Mouse (Mus musculus): ENCODE measurements at regions not wholly inside any gene's neighbourhood (a gene's known extent, or its start where the extent isn't known, plus 50 kb on each side); places are given as distances from the start of the nearest gene placed in this dataset.

- no peak for DNase-seq (ENCODE audit: low spot score in 2 of 2)
Measured at GRCm38 (mm10) chr17:51262404-51262803, 83.3 kb upstream of the Tbc1d5 start.

- DNase-seq (ENCODE audit: low spot score in 2 of 2), result no peak
Measured at GRCm38 (mm10) chr17:51258316-51258715, 79.2 kb upstream of the Tbc1d5 start.

GRCm38 (mm10) chr17:51248543-51248942, 69.4 kb upstream of the Tbc1d5 start:
- no peak for DNase-seq (ENCODE audit: low spot score in 2 of 2)

- no peak for DNase-seq (ENCODE audit: low spot score in 2 of 2)
Measured at GRCm38 (mm10) chr17:51246038-51246437, 66.9 kb upstream of the Tbc1d5 start.

GRCm38 (mm10) chr17:51240360-51240993, 61.3 kb upstream of the Tbc1d5 start:
- DNase-seq (ENCODE audit: low spot score in 2 of 2), result no peak

- DNase-seq (ENCODE audit: low spot score in 2 of 2), result peak in 1 of 2 experiments; percentile 9
Measured at GRCm38 (mm10) chr17:51239465-51239864, 60.3 kb upstream of the Tbc1d5 start.
